Mouse (Mus musculus) stomach, embryonic 14.5 days (tissue): Measurements from ENCODE around the gene Lmbr1l. TPM values are rescaled to one million over a fixed set of nuclear protein-coding genes. Genes with fewer than 3 reads are reported as not detected.
"Not testable (repeated sequence)": the region's sequence is repeated elsewhere in the genome, so short reads cannot be mapped to it uniquely, and the experiment has no call there.

ENCODE experiments used
- ATAC-seq: fragments of 200-750 bp; cut with Nextera tagmentation; 2 replicates; pipeline ENCODE4 v1.8.0; 2017; ENCODE audit warnings: low read depth, moderate TSS enrichment; ENCODE audit not compliant: insufficient number of reproducible peaks, insufficient read depth, low FRiP score
- H3K27ac ChIP-seq: fragments of 300-500 bp; sonication (generic); 2 replicates; pipeline ENCODE4 v1.5.1; 2014; ENCODE audit warnings: mild to moderate bottlenecking, low read length, moderate library complexity, mixed read lengths
- H3K27me3 ChIP-seq: fragments of 300-500 bp; sonication (generic); 2 replicates; pipeline ENCODE4 v1.6.1; 2014; ENCODE audit warnings: low read length, control low read depth, mixed read lengths; ENCODE audit not compliant: control insufficient read depth, insufficient read depth
- H3K36me3 ChIP-seq: fragments of 300-500 bp; sonication (generic); 2 replicates; pipeline ENCODE4 v1.6.1; 2014; ENCODE audit warnings: mild to moderate bottlenecking, control low read depth, low read length, moderate library complexity, mixed read lengths; ENCODE audit not compliant: control insufficient read depth, insufficient read depth
- H3K4me1 ChIP-seq: fragments of 300-500 bp; sonication (generic); 2 replicates; pipeline ENCODE4 v1.6.1; 2014; ENCODE audit warnings: low read length, control low read depth, mixed read lengths; ENCODE audit not compliant: control insufficient read depth, insufficient read depth
- H3K4me2 ChIP-seq: fragments of 300-500 bp; sonication (generic); replicated peaks from 2 replicates; pipeline ENCODE4 v1.6.1; 2014; ENCODE audit warnings: low read depth, low read length, control low read depth
- H3K4me3 ChIP-seq: fragments of 300-500 bp; sonication (generic); 2 replicates; pipeline ENCODE4 v1.5.1; 2014; ENCODE audit warnings: low read depth, low read length, control low read depth
- H3K9ac ChIP-seq: fragments of 300-500 bp; sonication (generic); replicated peaks from 2 replicates; pipeline ENCODE4 v1.6.1; 2014; ENCODE audit warnings: low read depth, mild to moderate bottlenecking, control low read depth, low read length, moderate library complexity, mixed read lengths
- H3K9me3 ChIP-seq: fragments of 300-500 bp; sonication (generic); 2 replicates; pipeline ENCODE4 v1.6.1; 2016; ENCODE audit warnings: low read depth, low read length, control low read depth; ENCODE audit not compliant: control insufficient read depth
- WGBS: fragments of 180-500 bp; shearing (Covaris S2); extraction: QIAGEN DNeasy Blood & Tissue Kit; methylation state at CpG from one replicate; pipeline ENCODE4 v1.1.7; 2014; 5-methylcytosine and 5-hydroxymethylcytosine counted together
- polyA plus RNA-seq: library from polyadenylated mRNA; unstranded; fragments of >200 nt; fragmentation: Nextera tagmentation; extraction: Ambion mirVana; gene quantifications from 2 replicates; pipeline ENCODE4 v1.2.1, GENCODE M21; 2014

Gene Lmbr1l
- polyA plus RNA-seq, 1 experiment from 2014 or later, result 8.8 TPM

DNA sequence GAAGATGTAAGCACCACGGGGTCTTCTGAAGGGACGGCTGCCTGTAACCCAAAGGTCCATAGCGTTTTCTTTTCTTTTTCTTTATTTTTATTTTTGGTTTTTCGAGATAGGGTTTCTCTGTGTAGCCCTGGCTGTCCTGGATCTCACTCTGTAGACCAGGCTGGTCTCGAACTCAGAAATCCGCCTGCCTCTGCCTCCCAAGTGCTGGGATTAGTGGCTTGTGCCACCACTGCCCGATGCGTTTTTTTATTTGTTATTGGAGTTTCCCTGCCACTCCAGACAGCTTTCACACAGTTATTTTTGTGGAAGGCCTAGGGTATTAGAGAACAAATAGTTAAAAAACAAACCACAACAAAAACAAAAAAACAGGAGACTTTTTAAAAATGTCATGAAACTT, 466 bp upstream of the Lmbr1l start:
- H3K27me3 ChIP-seq, H3K9me3 ChIP-seq, H3K4me1 ChIP-seq, ATAC-seq, H3K36me3 ChIP-seq: not testable (repeated sequence)
- Histone ChIP-seq H3K4me3 (peak overlapping the region; percentile 53), H3K27ac (peak overlapping the region; percentile 33; the same call in 1 of the 2 replicates), H3K9ac (peak overlapping the region; percentile 36), H3K4me2 (peak overlapping the region; percentile 54)
- 21% methylated on average over 8 of the region's 8 CpGs for WGBS

DNA sequence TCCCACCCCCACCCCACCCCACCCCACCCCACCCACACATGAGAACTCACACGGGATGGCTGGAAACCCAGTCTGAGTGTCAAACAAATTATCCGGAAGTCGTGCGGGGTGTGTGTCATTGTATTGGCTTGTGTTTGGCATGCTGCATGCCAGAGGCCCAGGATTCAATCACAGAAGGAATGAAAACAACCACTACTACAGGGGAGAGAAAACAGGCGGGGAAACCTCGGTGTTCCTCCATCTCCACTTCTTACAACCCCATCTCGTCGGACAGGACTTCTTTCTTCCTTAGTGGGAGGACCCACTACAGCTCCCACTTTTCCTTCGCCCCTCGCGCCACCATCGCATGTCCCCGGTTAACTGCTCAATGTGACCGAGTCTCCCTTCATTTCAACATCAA, 940 bp downstream of the Lmbr1l start:
- Histone ChIP-seq H3K4me1 (peaks cover 9% of the 10 kb centered on the region), H3K4me3 (peak overlapping the region; percentile 53), H3K27me3 (no peaks in the 10 kb centered on the region), H3K4me2 (peak overlapping the region; percentile 54), H3K36me3 (peaks cover 15% of the 10 kb centered on the region), H3K9ac (peak overlapping the region; percentile 70), H3K27ac (peak overlapping the region; percentile 96), H3K9me3 (no peaks in the 10 kb centered on the region)
- ATAC-seq, result no peak
- WGBS, result under 1% methylated on average over 14 of the region's 14 CpGs

DNA sequence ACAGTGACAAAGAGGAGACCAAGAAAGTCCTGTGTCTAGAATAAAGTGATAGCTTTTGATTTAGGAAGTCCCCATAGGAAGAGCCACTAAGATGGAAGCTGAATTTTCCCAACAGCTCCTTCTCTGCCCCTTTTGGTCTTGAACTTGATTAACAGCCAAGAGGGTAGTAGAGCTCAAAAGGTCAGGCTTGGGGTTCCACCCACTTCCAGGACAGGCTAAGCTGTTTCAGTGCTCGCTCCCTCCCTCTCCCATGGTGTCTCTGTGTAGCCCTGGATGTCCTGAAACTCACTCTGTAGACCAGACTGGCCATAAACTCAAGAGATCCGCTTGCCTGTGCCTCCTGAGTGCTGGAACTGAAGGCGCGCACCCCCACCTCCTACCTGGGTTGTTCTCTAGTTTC, 2.0 kb downstream of the Lmbr1l start:
- Histone ChIP-seq H3K9ac (no peak overlapping the region), H3K27me3 (no peaks in the 10 kb centered on the region), H3K27ac (no peak overlapping the region), H3K4me3 (no peak overlapping the region), H3K4me1 (peaks cover 9% of the 10 kb centered on the region), H3K4me2 (peak overlapping the region; percentile 54; the same call in 1 of the 2 replicates), H3K9me3 (no peaks in the 10 kb centered on the region), H3K36me3 (peaks cover 24% of the 10 kb centered on the region)
- WGBS, result 94% methylated on average over 4 of the region's 4 CpGs
- no peak for ATAC-seq

DNA sequence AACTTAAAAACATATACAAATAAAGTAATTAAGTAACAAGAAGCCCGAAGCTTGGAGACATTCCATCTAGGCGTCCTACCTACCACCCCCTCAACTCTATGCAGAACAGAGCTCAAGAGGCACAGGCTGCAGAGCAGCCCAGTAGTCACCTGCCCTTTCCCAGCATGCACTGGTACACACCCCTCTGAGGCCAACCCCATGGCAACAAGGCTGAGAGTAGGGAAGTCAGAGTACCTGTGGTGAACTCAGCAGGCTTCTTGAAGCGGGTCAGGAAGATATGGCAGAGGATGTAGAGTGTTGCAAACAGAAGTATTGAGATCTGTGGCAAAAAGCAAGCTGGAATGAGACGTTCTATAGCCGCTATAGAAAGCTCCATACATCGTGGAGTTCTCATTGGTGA, 3.1 kb downstream of the Lmbr1l start:
- WGBS, result 91% methylated on average over 6 of the region's 6 CpGs
- no peaks in the 10 kb centered on the region for H3K27me3 ChIP-seq
- peaks cover 30% of the 10 kb centered on the region for H3K36me3 ChIP-seq
- ATAC-seq, result no peak
- H3K4me2 ChIP-seq, result no peak overlapping the region
- no peak overlapping the region for H3K4me3 ChIP-seq
- H3K9me3 ChIP-seq, result no peaks in the 10 kb centered on the region
- no peak overlapping the region for H3K27ac ChIP-seq
- H3K9ac ChIP-seq, result no peak overlapping the region
- H3K4me1 ChIP-seq, result peaks cover 9% of the 10 kb centered on the region

DNA sequence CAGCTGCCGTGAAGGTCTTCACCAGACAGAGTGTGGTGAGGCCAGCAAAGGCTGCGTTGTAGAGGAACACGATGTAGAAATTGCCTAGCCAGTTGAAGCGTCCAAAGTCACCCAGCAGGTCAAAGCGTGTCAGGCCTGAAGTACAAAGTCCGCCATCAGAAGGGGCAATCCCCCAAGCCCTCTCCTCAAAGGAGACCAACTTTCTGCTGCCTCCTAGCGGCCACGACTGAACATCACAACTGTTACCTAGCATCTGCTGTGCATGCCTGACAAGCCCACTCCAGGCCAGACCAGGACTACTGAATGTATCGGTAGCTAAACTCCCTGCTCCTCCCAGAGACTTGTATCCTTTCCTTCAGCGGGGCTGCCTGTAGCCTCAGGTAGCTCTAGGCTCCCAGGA, 13.3 kb downstream of the Lmbr1l start:
- H3K4me1 ChIP-seq, result no peaks in the 10 kb centered on the region
- no peak for ATAC-seq
- H3K4me2 ChIP-seq, result no peak overlapping the region
- no peak overlapping the region for H3K4me3 ChIP-seq
- H3K9me3 ChIP-seq, result no peaks in the 10 kb centered on the region
- no peak overlapping the region for H3K9ac ChIP-seq
- no peak overlapping the region for H3K27ac ChIP-seq
- peaks cover 9% of the 10 kb centered on the region for H3K36me3 ChIP-seq
- 24% methylated on average over 10 of the region's 10 CpGs for WGBS
- no peaks in the 10 kb centered on the region for H3K27me3 ChIP-seq

DNA sequence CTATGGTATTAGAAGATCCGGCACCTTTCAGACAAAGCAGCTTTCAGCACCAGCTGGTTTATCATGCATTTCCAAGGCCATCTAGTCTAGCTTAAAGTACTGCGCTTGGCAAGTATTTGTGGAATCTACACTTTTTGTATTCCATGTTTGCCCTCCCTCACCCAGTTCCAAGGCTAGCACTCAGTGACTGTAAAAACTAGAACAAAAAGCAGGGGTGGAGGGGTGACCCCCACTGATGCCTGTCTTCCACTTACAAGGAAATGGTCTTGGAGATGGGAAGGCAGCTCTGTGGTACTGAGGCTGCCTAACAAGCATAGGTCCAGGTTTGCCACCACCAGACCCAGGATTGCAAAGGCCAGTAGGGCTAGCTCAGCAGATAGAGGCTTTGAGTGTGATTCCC, 15.4 kb downstream of the Lmbr1l start:
- H3K4me2 ChIP-seq, result no peak overlapping the region
- H3K36me3 ChIP-seq, result peaks cover 6% of the 10 kb centered on the region
- H3K9ac ChIP-seq, result no peak overlapping the region
- ATAC-seq, result no peak
- WGBS, result 73% methylated on average over 2 of the region's 2 CpGs
- peaks cover 6% of the 10 kb centered on the region; the same call in 1 of the 2 replicates for H3K4me1 ChIP-seq
- H3K27ac ChIP-seq, result no peak overlapping the region
- no peaks in the 10 kb centered on the region for H3K9me3 ChIP-seq
- H3K4me3 ChIP-seq, result no peak overlapping the region
- H3K27me3 ChIP-seq, result peaks cover 10% of the 10 kb centered on the region

DNA sequence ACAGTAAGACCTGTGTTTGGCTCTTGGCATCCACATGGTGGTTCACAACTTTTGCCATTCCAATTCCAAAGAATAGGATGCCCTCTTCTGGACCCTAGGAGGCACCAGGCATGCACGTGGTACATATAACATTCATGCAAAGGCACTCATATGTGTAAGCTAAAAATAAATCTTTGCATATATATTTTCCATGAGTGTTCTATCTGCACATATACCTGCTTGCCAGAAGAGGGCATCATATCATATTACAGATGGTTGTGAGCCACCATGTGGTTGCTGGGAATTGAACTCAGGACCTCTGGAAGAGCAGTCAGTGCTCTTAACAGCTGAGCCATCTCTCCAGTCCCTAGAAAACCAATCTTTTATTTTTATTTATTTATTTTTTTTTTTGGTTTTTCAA, 16.5 kb downstream of the Lmbr1l start:
- Histone ChIP-seq H3K9me3 (no peaks in the 10 kb centered on the region), H3K4me3 (no peak overlapping the region), H3K9ac (no peak overlapping the region), H3K27me3 (peaks cover 19% of the 10 kb centered on the region), H3K36me3 (peaks cover 6% of the 10 kb centered on the region), H3K27ac (no peak overlapping the region), H3K4me2 (no peak overlapping the region), H3K4me1 (peaks cover 8% of the 10 kb centered on the region; the same call in 1 of the 2 replicates)
- ATAC-seq, result no peak
- 81% methylated on average over 1 of the region's 1 CpGs for WGBS

DNA sequence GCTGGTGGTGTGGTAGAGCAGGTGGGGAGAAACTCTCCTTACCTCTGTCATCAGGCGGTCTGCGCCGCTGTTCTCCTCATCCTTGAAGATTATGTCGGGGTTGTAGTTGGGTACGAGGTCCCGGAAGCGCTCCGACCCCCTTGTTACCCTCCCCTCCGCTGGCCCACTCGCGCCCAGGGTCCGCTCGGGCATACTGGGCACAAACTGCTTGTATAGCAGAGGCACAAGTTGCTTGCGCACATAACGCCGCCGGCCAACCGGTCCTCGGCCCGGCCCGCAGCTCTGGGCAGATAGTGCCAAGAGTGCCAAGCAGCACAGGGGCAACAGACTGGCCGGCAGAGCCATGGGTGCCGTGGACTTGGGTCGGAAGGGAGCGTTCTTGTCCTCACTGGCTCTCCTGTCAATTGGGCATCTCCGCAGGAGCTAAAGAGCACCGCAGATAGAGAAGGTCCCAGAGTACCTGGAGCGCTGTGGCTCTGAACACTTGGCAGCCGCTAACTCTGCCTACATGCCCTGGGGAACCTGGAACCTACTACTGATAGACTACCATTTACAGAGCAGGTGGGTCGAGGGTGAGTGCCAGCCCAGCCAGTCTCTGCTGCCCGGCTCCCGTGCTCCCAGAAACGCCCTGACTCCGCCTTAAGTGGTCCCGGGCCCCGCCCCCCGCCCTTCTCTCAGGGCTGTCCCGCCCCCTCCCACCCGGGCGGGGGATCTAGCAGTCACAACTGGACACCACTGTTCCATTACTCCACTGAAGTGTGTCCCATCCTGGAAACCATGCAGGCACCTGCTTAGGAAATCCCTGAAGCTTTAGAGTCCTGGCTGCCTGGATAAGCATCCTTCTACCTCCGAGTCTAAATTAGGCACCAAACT, 19.9 kb downstream of the Lmbr1l start, which contains the start of gene Dhh:
Dhh (minus strand) TSS at position 613 of the 873 bp plus-strand sequence.
- H3K4me2 ChIP-seq, result peak within 1 kb of the TSS; percentile 35
- H3K4me1 ChIP-seq, result peaks cover 27% of the 10 kb centered on the region
- no peak within 1 kb of the TSS for H3K9ac ChIP-seq
- H3K4me3 ChIP-seq, result peak within 1 kb of the TSS; percentile 22; the same call in 1 of the 2 replicates
- H3K9me3 ChIP-seq, result no peaks in the 10 kb centered on the region
- WGBS, result 2% methylated on average over 41 of the region's 41 CpGs
- H3K27me3 ChIP-seq, result peaks cover 42% of the 10 kb centered on the region
- no peaks in the 10 kb centered on the region; the same call in 1 of the 2 replicates for H3K36me3 ChIP-seq
- no peak for ATAC-seq
- no peak within 1 kb of the TSS for H3K27ac ChIP-seq
